Mouse (Mus musculus) hindbrain, embryonic 12.5 days (tissue): ENCODE results near the gene Ak2. TPM values are rescaled to one million over a fixed set of nuclear protein-coding genes. Genes with fewer than 3 reads are reported as not detected.

Experiments
- ATAC-seq: fragments of 200-750 bp; cut with Nextera tagmentation; 2 replicates; pipeline ENCODE4 v1.8.0; 2017; ENCODE audit warnings: moderate TSS enrichment; ENCODE audit not compliant: low FRiP score
- H3K27ac ChIP-seq: fragments of 300-500 bp; sonication (generic); 2 replicates; pipeline ENCODE4 v1.5.1; 2016; ENCODE audit warnings: mild to moderate bottlenecking
- H3K27me3 ChIP-seq: fragments of 300-500 bp; sonication (generic); 2 replicates; pipeline ENCODE4 v1.6.1; 2016; ENCODE audit warnings: mild to moderate bottlenecking
- H3K36me3 ChIP-seq: fragments of 300-500 bp; sonication (generic); 2 replicates; pipeline ENCODE4 v1.6.1; 2016; ENCODE audit warnings: mild to moderate bottlenecking
- H3K4me1 ChIP-seq: fragments of 300-500 bp; sonication (generic); 2 replicates; pipeline ENCODE4 v1.6.1; 2016
- H3K4me2 ChIP-seq: fragments of 300-500 bp; sonication (generic); replicated peaks from 2 replicates; pipeline ENCODE4 v1.6.1; 2016; ENCODE audit warnings: mild to moderate bottlenecking
- H3K4me3 ChIP-seq: fragments of 300-500 bp; sonication (generic); 2 replicates; pipeline ENCODE4 v1.5.1; 2016; ENCODE audit warnings: mild to moderate bottlenecking
- H3K9ac ChIP-seq: fragments of 300-500 bp; sonication (generic); 2 replicates; pipeline ENCODE4 v1.6.1; 2016; ENCODE audit warnings: mild to moderate bottlenecking, moderate library complexity
- H3K9me3 ChIP-seq: fragments of 300-500 bp; sonication (generic); replicated peaks from 2 replicates; pipeline ENCODE4 v1.6.1; 2016; ENCODE audit warnings: mild to moderate bottlenecking
- WGBS: fragments of 180-500 bp; shearing (Covaris S2); methylation state at CpG from one replicate; pipeline ENCODE4 v1.1.7; 2016; 5-methylcytosine and 5-hydroxymethylcytosine counted together
- polyA plus RNA-seq: library from polyadenylated mRNA; unstranded; fragments of >200 nt; fragmentation: Nextera tagmentation; extraction: Ambion mirVana; gene quantifications from 2 replicates; pipeline ENCODE4 v1.2.1, GENCODE M21; 2016

Gene Ak2
- polyA plus RNA-seq, 1 experiment from 2014 or later, result 128 TPM

DNA sequence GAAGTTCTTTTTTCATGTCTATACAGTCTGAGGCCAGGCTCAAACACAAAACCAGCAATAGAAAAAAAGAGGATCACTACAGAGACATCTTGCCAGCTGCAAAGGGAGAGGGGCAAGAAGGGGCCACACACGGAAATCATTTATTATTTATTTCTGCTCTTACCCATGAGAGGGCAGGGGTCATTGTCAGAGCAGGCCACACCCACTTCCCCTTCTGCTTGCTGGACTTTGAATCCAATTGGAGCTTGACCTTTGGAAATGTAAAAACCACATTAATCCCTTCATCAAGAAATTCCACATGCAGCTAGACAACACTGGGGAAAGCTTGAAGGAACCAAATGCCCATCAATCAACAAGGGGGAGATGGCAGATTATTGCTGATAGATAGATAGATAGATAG lies 13.1 kb upstream of the Ak2 start:
- Histone ChIP-seq H3K36me3 (no peaks in the 10 kb centered on the region), H3K9me3 (no peaks in the 10 kb centered on the region), H3K4me1 (no peaks in the 10 kb centered on the region; the same call in 1 of the 2 replicates), H3K9ac (no peak overlapping the region), H3K27ac (no peak overlapping the region), H3K27me3 (no peaks in the 10 kb centered on the region), H3K4me3 (no peak overlapping the region), H3K4me2 (no peak overlapping the region)
- ATAC-seq, result no peak
- 55% methylated on average over 1 of the region's 1 CpGs for WGBS

DNA sequence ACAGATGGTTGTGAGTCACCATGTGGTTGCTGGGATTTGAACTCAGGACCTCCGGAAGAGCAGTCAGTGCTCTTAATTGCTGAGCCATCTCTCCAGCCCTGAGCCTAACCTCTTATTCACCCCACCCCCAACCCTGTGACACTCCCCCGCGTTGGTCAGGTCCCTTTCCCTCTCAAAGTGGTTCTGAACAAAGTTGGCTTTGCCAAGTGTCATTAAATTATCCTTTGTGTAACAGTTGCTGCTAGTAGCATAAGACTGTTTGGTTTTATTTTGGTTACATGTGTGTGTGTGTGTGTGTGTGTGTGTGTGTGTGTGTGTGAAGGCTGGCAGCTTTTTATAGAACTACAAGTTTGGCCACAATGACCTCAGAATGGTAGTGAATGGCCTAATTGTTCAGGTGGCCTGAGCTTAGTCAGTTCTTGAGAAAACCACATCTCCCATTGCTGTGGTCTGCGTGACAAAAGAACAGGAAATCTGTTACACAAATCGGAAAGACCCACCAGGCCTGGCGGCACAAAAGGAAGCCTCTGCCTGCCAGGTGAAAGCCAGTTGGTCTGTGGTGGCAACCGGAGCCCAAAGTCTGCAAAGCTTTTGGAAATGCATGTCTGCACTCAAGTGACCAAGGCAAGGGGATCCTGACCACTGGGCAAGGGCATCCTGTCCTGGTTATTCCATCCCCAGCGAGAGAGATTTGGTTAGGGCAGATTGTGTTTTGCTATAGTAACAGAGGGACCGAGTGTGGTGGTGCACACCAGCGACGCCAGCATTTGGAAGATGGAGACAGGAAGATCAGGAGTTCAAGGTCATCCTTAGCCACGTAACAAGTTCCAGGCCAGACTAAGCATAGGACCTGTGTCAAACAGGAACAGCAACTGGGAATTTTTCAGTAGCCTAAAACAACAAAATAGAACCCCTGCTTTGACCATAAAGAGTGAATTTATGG lies 10.6 kb upstream of the Ak2 start:
- H3K27ac ChIP-seq, result no peak overlapping the region
- no peak overlapping the region for H3K4me2 ChIP-seq
- no peaks in the 10 kb centered on the region for H3K9me3 ChIP-seq
- WGBS, result 79% methylated on average over 12 of the region's 12 CpGs
- ATAC-seq, result no peak
- no peaks in the 10 kb centered on the region; the same call in 1 of the 2 replicates for H3K4me1 ChIP-seq
- H3K4me3 ChIP-seq, result no peak overlapping the region
- H3K36me3 ChIP-seq, result no peaks in the 10 kb centered on the region
- H3K27me3 ChIP-seq, result no peaks in the 10 kb centered on the region
- H3K9ac ChIP-seq, result no peak overlapping the region

DNA sequence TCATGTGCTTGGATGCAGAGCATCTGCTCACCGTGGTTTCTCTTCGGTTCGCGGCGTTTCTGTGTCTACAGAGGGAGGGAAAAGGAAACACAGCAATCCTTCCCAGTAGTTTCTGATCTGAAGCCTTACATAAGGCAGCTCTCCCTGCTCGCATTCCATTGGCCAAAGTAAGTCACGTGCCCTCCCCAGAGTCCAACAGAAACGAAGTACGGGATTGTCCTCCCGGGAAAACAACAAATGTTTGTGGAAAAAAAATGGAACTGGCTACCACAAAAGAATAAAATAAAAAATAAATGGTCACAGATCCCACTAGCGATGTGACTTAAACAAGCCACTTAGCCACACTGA lies 10.0 kb upstream of the Ak2 start:
- no peak overlapping the region for H3K27ac ChIP-seq
- no peaks in the 10 kb centered on the region for H3K36me3 ChIP-seq
- no peak overlapping the region for H3K9ac ChIP-seq
- H3K4me3 ChIP-seq, result no peak overlapping the region
- no peaks in the 10 kb centered on the region for H3K27me3 ChIP-seq
- WGBS, result 76% methylated on average over 11 of the region's 11 CpGs
- no peak overlapping the region for H3K4me2 ChIP-seq
- ATAC-seq, result no peak
- no peaks in the 10 kb centered on the region; the same call in 1 of the 2 replicates for H3K4me1 ChIP-seq
- H3K9me3 ChIP-seq, result no peaks in the 10 kb centered on the region

DNA sequence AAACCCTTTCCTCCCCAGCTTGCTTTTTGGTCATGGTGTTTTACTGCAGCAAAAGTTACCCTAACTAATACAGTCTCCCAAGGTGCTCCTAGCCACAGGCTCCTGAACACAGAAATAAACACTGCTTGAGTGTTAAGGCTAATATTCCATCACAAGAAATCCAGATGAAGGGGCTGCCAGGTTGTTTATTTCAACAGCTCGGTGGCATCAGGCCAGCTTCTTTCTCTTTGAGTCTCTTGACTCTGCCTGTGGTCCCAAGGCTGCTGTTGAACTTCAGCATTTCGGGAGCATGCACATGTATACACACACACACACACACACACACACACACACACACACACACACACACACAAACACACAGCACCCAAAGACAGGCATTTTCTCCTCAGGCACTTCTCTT lies 8.6 kb upstream of the Ak2 start:
- Histone ChIP-seq H3K9ac (no peak overlapping the region), H3K4me1 (no peaks in the 10 kb centered on the region; the same call in 1 of the 2 replicates), H3K27ac (no peak overlapping the region), H3K4me3 (no peak overlapping the region), H3K27me3 (no peaks in the 10 kb centered on the region), H3K4me2 (no peak overlapping the region), H3K36me3 (no peaks in the 10 kb centered on the region), H3K9me3 (no peaks in the 10 kb centered on the region)
- WGBS, result 80% methylated on average over 2 of the region's 2 CpGs
- ATAC-seq, result no peak

DNA sequence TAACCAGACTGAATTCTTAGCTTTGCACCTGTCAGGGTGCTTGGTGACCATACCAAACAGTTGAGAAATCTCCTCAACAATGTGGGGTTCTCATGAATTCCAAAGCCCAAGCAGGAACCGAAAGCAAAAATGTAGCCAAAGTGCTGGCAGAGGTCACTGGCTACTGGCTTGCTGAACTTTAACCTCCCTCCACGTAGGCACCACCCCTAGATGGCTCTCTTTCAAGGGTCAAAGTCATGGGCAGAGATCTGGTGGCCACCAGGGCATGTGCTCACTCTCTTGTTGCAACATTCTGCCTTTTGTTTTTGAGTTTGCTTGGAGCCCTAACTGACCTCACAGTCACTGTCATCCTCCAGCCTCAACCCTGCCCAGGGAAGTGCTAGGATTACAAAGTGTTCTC lies 8.1 kb upstream of the Ak2 start:
- WGBS, result 65% methylated on average over 2 of the region's 2 CpGs
- Histone ChIP-seq H3K27ac (no peak overlapping the region), H3K27me3 (no peaks in the 10 kb centered on the region), H3K9ac (no peak overlapping the region), H3K4me1 (no peaks in the 10 kb centered on the region), H3K36me3 (no peaks in the 10 kb centered on the region), H3K4me3 (no peak overlapping the region), H3K9me3 (no peaks in the 10 kb centered on the region), H3K4me2 (no peak overlapping the region)
- ATAC-seq, result no peak

DNA sequence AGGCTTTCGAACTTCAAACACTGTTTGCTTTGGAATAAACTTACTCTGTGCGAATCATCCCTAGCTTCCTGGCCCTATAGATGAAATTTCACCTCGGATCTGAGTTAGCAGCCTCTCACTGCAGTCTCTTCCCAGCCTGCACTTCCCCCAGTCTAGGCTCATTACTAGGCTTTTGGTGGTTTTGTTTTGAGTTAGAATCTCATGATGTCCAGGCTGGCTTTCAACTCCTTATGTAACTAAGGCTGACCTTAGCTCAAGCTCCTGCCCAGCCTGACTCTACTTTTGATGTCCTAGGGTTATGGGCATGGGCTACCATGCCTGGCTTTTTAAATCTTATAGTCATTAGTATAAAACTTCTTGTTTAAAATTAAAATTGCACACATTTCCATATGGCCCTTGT lies 7.2 kb upstream of the Ak2 start:
- no peaks in the 10 kb centered on the region; the same call in 1 of the 2 replicates for H3K27me3 ChIP-seq
- no peak overlapping the region for H3K4me3 ChIP-seq
- H3K9ac ChIP-seq, result no peak overlapping the region
- H3K9me3 ChIP-seq, result no peaks in the 10 kb centered on the region
- ATAC-seq, result no peak
- WGBS, result 81% methylated on average over 3 of the region's 3 CpGs
- no peak overlapping the region for H3K4me2 ChIP-seq
- no peaks in the 10 kb centered on the region for H3K36me3 ChIP-seq
- no peak overlapping the region for H3K27ac ChIP-seq
- H3K4me1 ChIP-seq, result no peaks in the 10 kb centered on the region

DNA sequence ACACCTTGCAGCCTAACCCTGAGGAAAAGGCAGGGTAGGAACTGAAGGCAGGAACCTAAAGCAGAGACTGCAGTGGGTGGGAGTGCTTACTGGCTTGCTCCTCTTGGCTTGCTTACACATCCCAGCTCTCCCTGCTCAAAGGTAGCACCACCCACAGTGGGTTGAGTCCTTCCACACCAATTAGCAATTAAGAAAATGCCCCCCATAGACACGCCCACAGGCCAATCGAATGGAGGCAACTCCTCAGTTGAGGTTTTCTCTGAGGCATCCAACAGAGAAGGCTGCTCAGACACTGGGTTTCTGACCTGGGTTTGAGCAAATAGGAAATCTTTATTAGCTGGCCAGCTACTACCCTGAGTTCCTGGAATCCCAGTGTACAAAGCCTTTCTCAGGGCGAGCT lies 2.8 kb upstream of the Ak2 start:
- Histone ChIP-seq H3K9ac (no peak overlapping the region), H3K4me1 (peaks cover 3% of the 10 kb centered on the region), H3K4me2 (no peak overlapping the region), H3K4me3 (no peak overlapping the region), H3K27me3 (no peaks in the 10 kb centered on the region; the same call in 1 of the 2 replicates), H3K9me3 (no peaks in the 10 kb centered on the region), H3K27ac (no peak overlapping the region), H3K36me3 (no peaks in the 10 kb centered on the region)
- ATAC-seq, result no peak
- WGBS, result 53% methylated on average over 3 of the region's 3 CpGs

DNA sequence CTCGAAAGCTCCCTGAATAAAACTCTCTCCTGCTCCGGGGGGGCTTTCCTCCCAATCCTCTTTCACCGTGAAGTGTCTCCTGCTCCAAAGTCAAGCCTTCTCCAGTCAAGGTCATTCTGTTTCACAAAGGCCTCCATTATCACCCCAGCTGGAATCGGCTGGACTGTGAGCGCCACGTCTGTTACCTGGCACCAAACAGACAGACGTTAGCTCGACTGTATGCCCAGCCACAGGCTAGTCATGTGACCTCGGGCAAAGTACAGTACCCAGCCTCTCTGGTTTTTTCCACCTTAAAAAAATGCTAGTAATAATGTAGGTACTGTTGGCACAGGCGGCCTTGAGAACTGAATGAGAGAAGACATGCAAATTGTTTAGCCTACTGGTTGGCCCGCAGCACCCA lies 2.1 kb upstream of the Ak2 start:
- H3K4me2 ChIP-seq, result no peak overlapping the region
- H3K9ac ChIP-seq, result no peak overlapping the region
- no peaks in the 10 kb centered on the region; the same call in 1 of the 2 replicates for H3K27me3 ChIP-seq
- H3K4me1 ChIP-seq, result peaks cover 10% of the 10 kb centered on the region
- no peaks in the 10 kb centered on the region for H3K9me3 ChIP-seq
- no peak overlapping the region for H3K27ac ChIP-seq
- 58% methylated on average over 11 of the region's 11 CpGs for WGBS
- H3K36me3 ChIP-seq, result no peaks in the 10 kb centered on the region
- H3K4me3 ChIP-seq, result no peak overlapping the region
- no peak for ATAC-seq

DNA sequence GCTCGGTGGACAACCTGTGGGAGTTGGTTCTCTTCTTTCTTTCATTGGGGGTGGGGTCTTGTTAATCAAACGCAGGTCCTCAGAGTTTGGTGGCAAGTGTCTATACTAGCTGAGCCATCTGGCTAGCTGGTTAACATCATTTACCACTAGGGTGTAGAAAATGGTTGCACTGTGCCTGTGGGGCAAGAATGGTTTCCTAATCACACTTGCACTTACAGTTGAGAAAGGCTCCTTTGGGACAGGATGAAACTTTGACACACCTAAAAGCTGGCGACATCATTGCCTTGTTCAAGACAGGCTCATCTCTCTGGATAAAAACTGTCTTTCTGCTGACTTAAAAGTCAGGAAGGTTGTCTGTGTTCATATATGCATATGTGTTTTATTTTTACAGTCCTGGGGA lies 418 bp downstream of the Ak2 start:
- 95% methylated on average over 3 of the region's 3 CpGs for WGBS
- Histone ChIP-seq H3K4me3 (no peak overlapping the region), H3K27me3 (no peaks in the 10 kb centered on the region; the same call in 1 of the 2 replicates), H3K4me2 (no peak overlapping the region), H3K27ac (no peak overlapping the region), H3K36me3 (no peaks in the 10 kb centered on the region), H3K9me3 (no peaks in the 10 kb centered on the region), H3K4me1 (peaks cover 18% of the 10 kb centered on the region), H3K9ac (no peak overlapping the region)
- no peak for ATAC-seq

DNA sequence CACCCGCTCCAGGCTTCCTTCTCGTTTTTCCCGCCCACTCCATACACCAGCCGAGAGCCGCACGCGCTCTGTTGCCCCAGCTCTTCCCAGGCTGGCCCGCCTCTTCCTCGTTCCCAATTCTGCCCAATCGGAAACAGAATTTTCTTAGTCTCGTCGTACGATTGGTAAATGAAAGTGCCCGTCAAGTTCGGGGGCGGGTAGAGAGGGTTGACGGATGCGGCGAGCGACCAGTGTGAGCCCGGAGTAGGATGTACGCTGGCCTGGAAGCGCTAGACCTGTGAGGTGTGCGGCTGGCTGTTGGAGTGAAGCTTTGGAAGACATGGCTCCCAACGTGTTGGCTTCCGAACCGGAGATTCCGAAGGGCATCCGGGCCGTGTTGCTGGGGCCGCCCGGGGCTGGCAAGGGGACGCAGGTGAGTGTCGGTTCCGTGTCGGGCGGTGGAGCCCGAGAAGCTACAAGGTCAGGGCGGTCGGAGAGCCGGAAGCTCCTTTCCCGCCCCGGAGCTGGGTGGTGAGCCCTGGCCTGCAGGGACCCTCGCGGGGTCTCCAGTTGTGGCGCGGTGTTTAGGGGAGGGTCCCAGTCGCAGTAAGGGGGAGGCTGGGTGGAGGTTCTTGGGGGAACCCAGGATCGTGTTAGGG lies 1.4 kb downstream of the Ak2 start:
- Histone ChIP-seq H3K9me3 (no peaks in the 10 kb centered on the region), H3K4me3 (peak overlapping the region; percentile 80), H3K4me1 (peaks cover 18% of the 10 kb centered on the region), H3K27me3 (no peaks in the 10 kb centered on the region; the same call in 1 of the 2 replicates), H3K4me2 (peak overlapping the region; percentile 72), H3K36me3 (no peaks in the 10 kb centered on the region), H3K9ac (peak overlapping the region; percentile 80), H3K27ac (peak overlapping the region; percentile 69; the same call in 1 of the 2 replicates)
- under 1% methylated on average over 49 of the region's 49 CpGs for WGBS
- ATAC-seq, result peak; percentile 100

DNA sequence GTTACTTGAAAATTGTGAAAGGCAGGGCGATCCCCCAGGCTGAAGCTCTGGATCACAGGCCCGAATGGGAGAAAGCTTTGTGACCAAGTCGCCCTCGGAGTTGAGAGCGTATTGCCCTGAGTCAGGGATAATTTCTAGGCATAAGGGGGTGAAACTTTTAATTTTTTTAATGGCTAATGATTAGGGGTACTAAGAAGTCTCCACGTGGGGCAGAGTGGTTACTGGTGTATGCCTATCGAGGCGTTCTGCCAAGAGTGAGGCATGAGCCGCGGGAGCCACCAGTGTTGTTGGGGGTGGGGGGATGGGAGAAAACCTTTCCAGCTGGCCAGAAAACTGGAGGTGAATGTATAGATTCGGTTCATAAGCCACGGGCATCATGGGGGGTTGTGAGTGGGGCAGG lies 1.9 kb downstream of the Ak2 start:
- Histone ChIP-seq H3K4me3 (peak overlapping the region; percentile 80), H3K4me2 (peak overlapping the region; percentile 72), H3K4me1 (peaks cover 18% of the 10 kb centered on the region), H3K27me3 (no peaks in the 10 kb centered on the region; the same call in 1 of the 2 replicates), H3K36me3 (no peaks in the 10 kb centered on the region), H3K9ac (peak overlapping the region; percentile 80), H3K9me3 (no peaks in the 10 kb centered on the region), H3K27ac (peak overlapping the region; percentile 69; the same call in 1 of the 2 replicates)
- no peak for ATAC-seq
- WGBS, result 3% methylated on average over 12 of the region's 12 CpGs

DNA sequence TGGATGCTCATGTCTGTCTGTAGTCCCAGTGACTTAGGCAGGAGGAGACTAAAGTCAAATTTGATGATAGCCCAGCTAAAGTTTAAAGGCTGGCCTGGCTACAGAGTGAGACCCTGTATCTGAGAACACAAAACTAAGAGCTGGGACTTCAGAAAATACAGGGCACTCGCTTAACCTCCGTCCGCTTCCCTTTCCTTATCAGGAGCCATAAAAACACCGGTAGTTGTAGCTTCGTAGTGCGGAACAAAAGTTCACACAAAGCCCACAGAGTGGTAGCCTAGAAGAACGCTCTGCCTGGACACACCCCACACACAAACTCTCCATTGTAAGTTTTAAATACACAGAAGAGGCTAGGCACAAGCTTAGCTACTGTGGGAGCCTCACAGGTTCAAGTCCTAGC lies 3.5 kb downstream of the Ak2 start:
- no peak for ATAC-seq
- H3K9ac ChIP-seq, result no peak overlapping the region
- peaks cover 8% of the 10 kb centered on the region for H3K36me3 ChIP-seq
- peaks cover 18% of the 10 kb centered on the region for H3K4me1 ChIP-seq
- no peak overlapping the region for H3K4me3 ChIP-seq
- no peaks in the 10 kb centered on the region for H3K27me3 ChIP-seq
- no peak overlapping the region; the same call in 1 of the 2 replicates for H3K27ac ChIP-seq
- no peak overlapping the region for H3K4me2 ChIP-seq
- no peaks in the 10 kb centered on the region for H3K9me3 ChIP-seq
- 90% methylated on average over 7 of the region's 7 CpGs for WGBS
